Mouse (Mus musculus): ENCODE data around the gene Gpc6. TPM values are rescaled to one million over a fixed set of nuclear protein-coding genes. Genes with fewer than 3 reads are reported as not detected.

Gpc6 gene
- total RNA-seq, 2 experiments from 2014 or later = 12.4 to 14.7 TPM

- no peak for DNase-seq
These were observed 785.4 kb downstream of the Gpc6 start for GRCm38 (mm10) chr14:117710463-117710911.

GRCm38 (mm10) chr14:117712311-117712710 lies 787.2 kb downstream of the Gpc6 start:
- DNase-seq = no peak

- DNase-seq = no peak
These were observed 789.0 kb downstream of the Gpc6 start for GRCm38 (mm10) chr14:117714165-117714564.

GRCm38 (mm10) chr14:117716305-117716704 lies 791.2 kb downstream of the Gpc6 start:
- DNase-seq = no peak

GRCm38 (mm10) chr14:117728741-117729140 lies 803.6 kb downstream of the Gpc6 start:
- no peak for DNase-seq

- no peak for DNase-seq
These were observed 830.1 kb downstream of the Gpc6 start for GRCm38 (mm10) chr14:117755231-117755630.

GRCm38 (mm10) chr14:117756505-117756904 lies 831.4 kb downstream of the Gpc6 start:
- peak in 1 of 2 experiments; percentile 20 for DNase-seq

- DNase-seq = no peak
These were observed 832.8 kb downstream of the Gpc6 start for GRCm38 (mm10) chr14:117757790-117758358.

- DNase-seq = no peak
These were observed 835.9 kb downstream of the Gpc6 start for GRCm38 (mm10) chr14:117760830-117761517.

- no peak for DNase-seq
These were observed 837.8 kb downstream of the Gpc6 start for GRCm38 (mm10) chr14:117762934-117763333.

- no peak for DNase-seq
These were observed 842.7 kb downstream of the Gpc6 start for GRCm38 (mm10) chr14:117767861-117768260.

- no peak for DNase-seq
These were observed 843.6 kb downstream of the Gpc6 start for GRCm38 (mm10) chr14:117768697-117769096.

- no peak for DNase-seq
These were observed 848.3 kb downstream of the Gpc6 start for GRCm38 (mm10) chr14:117773373-117773772.

- no peak for DNase-seq
These were observed 852.9 kb downstream of the Gpc6 start for GRCm38 (mm10) chr14:117777866-117778500.

GRCm38 (mm10) chr14:117778538-117779413 lies 853.7 kb downstream of the Gpc6 start:
- no peak for DNase-seq

- no peak for DNase-seq
These were observed 856.6 kb downstream of the Gpc6 start for GRCm38 (mm10) chr14:117781724-117782123.

GRCm38 (mm10) chr14:117783671-117784262 lies 858.7 kb downstream of the Gpc6 start:
- DNase-seq = no peak

GRCm38 (mm10) chr14:117784960-117785359 lies 859.8 kb downstream of the Gpc6 start:
- DNase-seq = no peak

- DNase-seq = no peak
These were observed 860.5 kb downstream of the Gpc6 start for GRCm38 (mm10) chr14:117785507-117786085.

- DNase-seq = no peak
These were observed 861.5 kb downstream of the Gpc6 start for GRCm38 (mm10) chr14:117786647-117787046.

GRCm38 (mm10) chr14:117794874-117795273 lies 869.8 kb downstream of the Gpc6 start:
- no peak for DNase-seq

- no peak for DNase-seq
These were observed 871.5 kb downstream of the Gpc6 start for GRCm38 (mm10) chr14:117796661-117797060.
